Mouse (Mus musculus) ES-CJ7 (cell line): ENCODE measurements at regions not wholly inside any gene's neighbourhood (a gene's known extent, or its start where the extent isn't known, plus 50 kb on each side); places are given as distances from the start of the nearest gene placed in this dataset.
"Not testable (repeated sequence)": the region's sequence is repeated elsewhere in the genome, so short reads cannot be mapped to it uniquely, and the experiment has no call there.

Experiments used
- DNase-seq: peaks from one replicate; pipeline ENCODE4 v3.0.0; 2011; ENCODE audit warnings: low read depth, low spot score

- peak; percentile 79 for DNase-seq
These were observed 100.6 kb downstream of the Vmn2r79 start for GRCm38 (mm10) chr7:87096500-87096899.

GRCm38 (mm10) chr7:87099611-87100010 is 103.7 kb downstream of the Vmn2r79 start:
- peak; percentile 52 for DNase-seq

- DNase-seq, result peak; percentile 25
These were observed 104.5 kb downstream of the Vmn2r79 start for GRCm38 (mm10) chr7:87100377-87100776.

DNA sequence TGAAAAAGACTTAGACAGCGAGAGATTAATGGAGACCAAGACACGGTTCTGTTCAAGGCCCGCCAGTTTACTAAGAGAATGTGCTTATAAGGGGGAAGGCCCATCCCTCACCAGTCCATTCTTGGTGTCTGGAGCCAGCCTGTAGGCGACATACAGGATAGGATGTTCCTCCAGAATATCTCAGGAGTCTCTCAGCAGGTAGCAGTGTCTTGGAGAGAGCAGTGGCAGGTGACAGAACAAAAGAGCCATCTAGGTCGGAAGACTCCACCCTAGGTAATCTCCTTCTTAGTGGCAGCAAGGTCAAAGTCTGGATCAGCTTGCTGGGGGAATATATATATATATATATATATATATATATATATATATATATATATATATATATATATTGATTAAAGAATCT is 105.4 kb downstream of the Vmn2r79 start:
- DNase-seq, result not testable (repeated sequence)

DNA sequence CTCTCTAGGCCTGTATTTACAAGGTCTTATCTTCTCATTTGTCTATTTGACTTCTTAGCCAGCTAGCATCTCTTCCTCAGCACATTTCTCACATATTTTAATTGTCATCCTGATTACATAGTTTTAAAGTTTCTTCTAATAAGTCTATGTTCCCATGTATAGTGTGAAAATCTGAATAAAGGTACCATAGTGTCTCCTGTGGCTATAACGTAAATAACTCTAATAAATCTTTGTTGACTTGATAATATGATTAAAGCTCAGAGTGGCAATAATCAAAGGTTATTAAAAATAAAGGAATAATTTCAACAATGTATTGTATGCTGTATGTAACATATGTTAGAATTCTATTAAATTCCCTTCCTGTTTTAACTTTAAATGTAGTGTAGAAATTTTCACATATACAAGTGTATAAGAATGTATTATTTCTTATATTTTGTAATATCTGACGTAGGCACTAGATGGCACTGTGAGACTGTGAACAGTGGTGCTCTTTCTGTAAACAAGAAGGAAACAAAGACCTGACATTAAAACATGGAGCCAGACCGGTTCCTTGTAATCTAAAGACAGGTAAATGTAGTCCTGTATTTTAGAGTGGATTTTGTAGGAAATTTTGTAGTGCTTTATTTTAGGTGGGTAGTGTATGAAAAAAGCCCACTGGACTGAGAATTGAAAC is 114.5 kb downstream of the Vmn2r79 start:
- DNase-seq, result peak; percentile 63

DNA sequence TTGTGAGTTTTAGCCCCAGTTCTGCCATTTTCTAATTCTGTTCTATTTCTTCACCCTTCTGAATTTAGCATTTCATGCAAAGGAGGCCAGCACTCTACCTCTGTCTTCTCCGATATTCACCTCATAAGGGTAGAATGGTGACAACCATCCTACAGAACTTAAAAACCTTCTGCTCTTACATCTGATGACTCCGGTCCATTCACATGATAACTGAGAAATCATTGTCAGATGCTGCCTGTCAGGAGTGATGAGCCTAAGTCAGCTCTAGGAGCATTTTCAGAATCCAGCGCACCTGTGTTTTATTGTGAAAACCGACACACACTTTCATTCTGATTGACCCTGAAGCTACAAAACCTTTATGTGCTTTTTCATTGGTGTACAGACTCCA is 115.1 kb downstream of the Vmn2r79 start:
- DNase-seq, result no peak

GRCm38 (mm10) chr7:87113654-87114053 is 117.7 kb downstream of the Vmn2r79 start:
- DNase-seq, result peak; percentile 56

DNA sequence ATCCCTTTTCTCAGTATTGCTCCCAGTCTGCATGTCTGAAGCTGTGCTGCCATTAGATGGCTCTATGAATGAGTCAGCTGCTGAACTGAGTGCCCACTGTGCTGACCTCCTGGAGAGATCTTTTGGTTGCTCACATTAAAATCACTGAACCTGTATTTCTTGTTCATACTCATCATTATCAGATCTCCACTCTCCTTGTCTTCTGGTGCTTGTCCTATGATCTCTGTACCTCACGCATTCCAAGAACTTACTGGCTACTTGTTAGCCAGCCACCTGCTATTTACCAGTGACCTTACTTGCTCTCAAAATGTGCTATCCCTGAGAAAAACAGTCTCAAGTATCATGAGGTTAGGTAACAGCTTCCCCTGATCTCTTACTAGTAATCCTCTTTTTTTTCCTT is 123.4 kb upstream of the Nox4 start:
- no peak for DNase-seq

DNA sequence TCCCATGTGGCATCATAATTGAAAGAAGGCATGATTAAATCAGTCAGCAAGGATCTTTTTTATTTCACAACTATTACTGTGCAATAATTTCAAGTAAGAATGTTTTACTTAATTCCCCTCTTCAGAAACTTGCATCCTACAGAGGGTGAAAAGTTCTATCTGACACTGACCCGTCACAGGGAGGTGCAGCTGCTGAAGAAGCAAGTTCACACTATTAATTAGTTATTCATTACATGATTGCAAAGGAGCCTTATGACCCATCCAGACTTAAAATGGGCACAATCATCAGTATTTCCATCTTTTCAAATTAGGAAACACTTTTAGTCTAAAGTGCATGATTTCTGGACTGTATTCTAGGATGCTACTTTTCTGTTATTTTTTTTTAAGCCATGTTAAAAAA is 100.0 kb upstream of the Nox4 start:
- DNase-seq, result no peak

DNA sequence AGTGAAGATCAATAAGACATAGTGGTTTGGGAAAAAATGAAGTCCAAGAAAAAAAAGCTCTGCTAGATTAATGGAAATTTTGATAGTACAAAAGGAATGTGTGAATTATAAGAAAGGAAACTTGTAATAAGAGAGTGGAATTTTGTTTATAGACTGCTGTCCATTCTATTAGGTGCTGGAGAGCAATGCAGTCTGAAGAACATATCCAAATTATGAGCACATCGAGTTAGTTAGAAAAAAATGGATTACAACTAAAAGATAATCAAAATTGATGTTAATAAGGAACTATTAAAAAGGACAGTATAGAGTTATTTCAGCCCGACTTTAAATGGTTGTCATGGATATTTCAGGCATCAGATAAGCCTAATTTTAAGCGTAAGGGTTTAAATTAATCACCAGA is 98.2 kb upstream of the Nox4 start:
- DNase-seq, result no peak

- DNase-seq, result no peak
These were observed 97.2 kb upstream of the Nox4 start for GRCm38 (mm10) chr7:87148681-87149080.

DNA sequence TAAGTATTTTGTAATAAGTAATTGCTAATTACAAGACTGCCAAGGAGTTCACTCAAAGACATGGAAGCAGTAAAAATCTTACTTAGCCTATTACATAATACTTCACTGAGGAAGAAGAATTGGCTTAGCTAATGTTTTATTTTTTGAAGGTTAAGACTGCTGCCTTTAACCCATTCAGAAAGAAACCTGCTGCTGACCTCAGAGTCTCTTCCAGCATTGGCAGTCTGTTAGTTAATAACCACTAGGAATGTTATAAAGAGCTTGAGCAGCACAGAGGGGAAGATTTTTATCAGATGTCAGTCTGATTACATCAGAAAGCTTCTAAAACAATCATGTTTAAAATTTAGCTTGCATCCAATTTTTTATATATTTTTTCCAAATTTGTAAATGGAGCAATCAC is 94.9 kb upstream of the Nox4 start:
- no peak for DNase-seq

DNA sequence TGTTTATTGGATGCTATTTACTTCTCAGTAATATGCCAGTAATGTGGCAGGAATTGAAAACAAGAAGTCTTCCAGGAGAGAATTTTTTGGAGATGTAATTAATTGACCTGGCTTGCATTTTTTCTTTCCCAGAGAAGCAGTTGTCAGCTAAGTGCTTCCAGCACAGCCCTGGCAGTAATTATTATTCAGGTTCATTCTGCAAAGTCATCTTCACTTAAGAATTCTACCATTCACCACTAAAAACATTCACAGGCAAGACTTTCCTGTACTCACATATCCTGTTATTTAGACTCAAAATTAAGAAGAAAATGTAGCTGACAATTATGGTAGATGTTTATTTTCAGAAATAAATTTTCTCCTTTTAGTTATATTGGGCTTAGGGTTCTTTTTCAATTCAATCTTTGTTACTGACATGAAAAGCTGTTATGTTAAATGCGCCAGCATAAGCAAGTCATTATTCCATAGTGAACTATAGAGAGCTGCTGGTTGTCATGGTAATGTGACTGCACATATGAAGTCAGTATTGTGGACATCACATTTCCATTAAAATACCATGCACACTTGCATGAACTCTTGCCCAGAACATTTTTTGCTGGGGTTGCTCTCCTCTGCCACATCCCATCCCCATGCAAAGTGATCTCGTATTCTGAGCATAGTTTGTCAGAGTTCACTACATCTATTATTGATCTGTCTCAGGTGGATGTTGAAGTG is 59.3 kb upstream of the Nox4 start:
- DNase-seq, result no peak

DNA sequence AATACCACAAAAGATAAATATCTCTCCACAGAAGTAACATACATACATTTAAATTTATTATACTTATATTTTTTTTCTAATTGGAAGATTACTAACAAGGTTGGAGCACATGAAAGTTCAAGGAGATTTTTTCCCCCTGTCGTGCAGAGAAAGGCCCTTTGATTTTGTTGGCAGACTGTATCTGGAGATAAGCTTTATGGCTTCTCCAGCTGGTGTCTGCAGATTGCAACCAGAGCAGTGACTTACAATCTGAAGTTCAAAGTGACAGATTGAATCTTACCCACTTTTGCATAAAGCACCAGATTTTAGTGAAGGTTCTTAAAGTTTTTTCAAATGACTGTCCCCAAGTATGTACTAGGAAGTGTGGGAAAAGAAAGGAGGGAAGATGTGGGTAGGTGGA is 50.2 kb upstream of the Nox4 start:
- DNase-seq, result no peak
